ENCODE assay signal across 17 mouse cellular contexts in the genomic region with DNA sequence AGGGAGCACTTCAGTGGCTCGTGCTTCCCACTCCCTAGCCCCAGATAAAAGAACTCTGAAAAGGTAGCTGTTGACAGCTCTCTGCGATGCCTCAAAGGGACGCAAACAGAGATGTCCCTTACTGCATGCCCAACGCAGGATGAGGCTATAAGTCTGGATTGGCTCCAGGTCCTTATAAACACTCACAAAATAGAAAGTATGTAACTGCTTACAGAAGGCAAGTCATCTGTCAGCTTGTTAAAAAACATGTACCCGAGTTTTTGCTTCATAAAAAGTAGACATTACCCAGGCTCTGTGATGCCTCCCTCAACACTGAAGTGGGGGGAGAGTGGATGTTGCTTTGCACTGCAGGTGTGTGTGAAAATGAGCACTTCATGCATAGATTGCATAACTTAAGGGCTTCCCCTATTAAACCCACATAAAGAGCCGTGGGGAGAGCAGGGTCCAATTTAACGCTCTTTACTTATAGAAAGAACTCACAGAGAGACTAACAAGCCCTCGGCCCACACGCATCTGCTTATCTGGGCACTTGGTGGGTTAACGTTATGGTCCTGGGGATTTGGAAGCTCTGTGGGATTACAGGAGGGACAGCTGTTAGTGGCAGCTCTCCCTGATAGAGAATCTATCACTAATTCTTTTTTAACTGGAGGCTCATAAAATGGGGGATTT. TPM values are rescaled to one million over a fixed set of nuclear protein-coding genes. Genes with fewer than 3 reads are reported as not detected.
DNase-seq lines count a peak whose midpoint lies in the region; ATAC-seq lines count a peak whose summit lies in the region.
"Had no signal": no experiment of that assay in that cellular context is flagged by ENCODE, and none has a peak within 500 bp of the region (broad histone marks: within the 10 kb centered on the region; RNA-seq: fewer than 3 reads in every experiment).

No protein-coding gene starts in this region.

- no peak overlapping the region for H3K9ac ChIP-seq in embryonic facial prominence, embryonic 14.5 days (ENCODE audit: low read depth, low read length)
- H3K9ac ChIP-seq in heart, embryonic 15.5 days: no peak overlapping the region
- no peak overlapping the region for H3K9ac ChIP-seq in lung, embryonic 15.5 days
- H3K9ac ChIP-seq in midbrain, embryonic 13.5 days (replicated peaks): no peak overlapping the region
- H3K9ac ChIP-seq in kidney, embryonic 14.5 days (ENCODE audit: low read depth, low read length): no peak overlapping the region
- H3K9ac ChIP-seq: liver, embryonic 14.5 days had no signal

- no peak overlapping the region for H3K27ac ChIP-seq in embryonic facial prominence, embryonic 14.5 days (replicated peaks; ENCODE audit: low read depth, low read length)
- no peak overlapping the region for H3K27ac ChIP-seq in embryonic facial prominence, embryonic 10.5 days (replicated peaks)
- peak overlapping the region; percentile 40; the same call in 1 of the 2 replicates for H3K27ac ChIP-seq in heart, embryonic 15.5 days
- H3K27ac ChIP-seq in lung, embryonic 15.5 days: no peak overlapping the region
- no peak overlapping the region for H3K27ac ChIP-seq in midbrain, embryonic 13.5 days
- no peak overlapping the region for H3K27ac ChIP-seq in kidney, embryonic 14.5 days (ENCODE audit: low read depth, low read length)
- H3K27ac ChIP-seq: liver, embryonic 14.5 days had no signal

- H3K4me1 ChIP-seq in embryonic facial prominence, embryonic 14.5 days (ENCODE audit: control insufficient read depth, insufficient read depth, low read length): no peaks in the 10 kb centered on the region
- H3K4me1 ChIP-seq in embryonic facial prominence, embryonic 10.5 days: no peaks in the 10 kb centered on the region
- peaks cover 42% of the 10 kb centered on the region for H3K4me1 ChIP-seq in heart, embryonic 15.5 days (replicated peaks)
- peaks cover 6% of the 10 kb centered on the region; the same call in 1 of the 2 replicates for H3K4me1 ChIP-seq in lung, embryonic 15.5 days
- peaks cover 11% of the 10 kb centered on the region for H3K4me1 ChIP-seq in midbrain, embryonic 13.5 days (replicated peaks)
- H3K4me1 ChIP-seq in kidney, embryonic 14.5 days (ENCODE audit: control insufficient read depth, insufficient read depth, low read length): no peaks in the 10 kb centered on the region

- no peak for ATAC-seq in embryonic facial prominence, embryonic 14.5 days (ENCODE audit: low read depth)
- ATAC-seq in heart, embryonic 15.5 days (replicated peaks; ENCODE audit: insufficient number of reproducible peaks, insufficient read depth, low FRiP score, low read depth): no peak
- ATAC-seq in lung, embryonic 15.5 days (ENCODE audit: borderline replicate concordance, extremely low read depth, low FRiP score, low TSS enrichment): 0 out of 2 replicates have a peak, but pooled peaks have one; percentile 32
- peak; percentile 64; the same call in 1 of the 2 replicates for ATAC-seq in midbrain, embryonic 13.5 days
- ATAC-seq in kidney, embryonic 14.5 days (ENCODE audit: low FRiP score, low TSS enrichment): no peak
- ATAC-seq: inflammation-experienced regulatory T-cells, adult 6 months had no signal

- no peak overlapping the region for H3K4me2 ChIP-seq in embryonic facial prominence, embryonic 14.5 days (ENCODE audit: low read depth, low read length)
- H3K4me2 ChIP-seq in heart, embryonic 15.5 days: peak overlapping the region; percentile 40
- no peak overlapping the region for H3K4me2 ChIP-seq in lung, embryonic 15.5 days
- no peak overlapping the region for H3K4me2 ChIP-seq in midbrain, embryonic 13.5 days (replicated peaks)
- H3K4me2 ChIP-seq in kidney, embryonic 14.5 days (replicated peaks; ENCODE audit: low read depth, low read length): no peak overlapping the region

- H3K4me3 ChIP-seq in embryonic facial prominence, embryonic 14.5 days (ENCODE audit: low read depth, low read length): no peak overlapping the region
- no peak overlapping the region for H3K4me3 ChIP-seq in embryonic facial prominence, embryonic 10.5 days
- no peak overlapping the region for H3K4me3 ChIP-seq in heart, embryonic 15.5 days
- no peak overlapping the region for H3K4me3 ChIP-seq in lung, embryonic 15.5 days
- H3K4me3 ChIP-seq in midbrain, embryonic 13.5 days (replicated peaks): no peak overlapping the region
- no peak overlapping the region for H3K4me3 ChIP-seq in kidney, embryonic 14.5 days (ENCODE audit: low read length)
- H3K4me3 ChIP-seq: myocyte had no signal

- WGBS in embryonic facial prominence, embryonic 14.5 days: 50% methylated on average over 10 of the region's 10 CpGs
- 67% methylated on average over 10 of the region's 10 CpGs for WGBS in embryonic facial prominence, embryonic 10.5 days
- WGBS in heart, embryonic 15.5 days: 20% methylated on average over 10 of the region's 10 CpGs
- WGBS in lung, embryonic 15.5 days: 21% methylated on average over 10 of the region's 10 CpGs
- WGBS in midbrain, embryonic 13.5 days: 31% methylated on average over 10 of the region's 10 CpGs
- WGBS in kidney, embryonic 14.5 days: 61% methylated on average over 10 of the region's 10 CpGs

- no peaks in the 10 kb centered on the region for H3K9me3 ChIP-seq in embryonic facial prominence, embryonic 14.5 days (ENCODE audit: control insufficient read depth, low read length)
- H3K9me3 ChIP-seq in embryonic facial prominence, embryonic 10.5 days: no peaks in the 10 kb centered on the region
- no peaks in the 10 kb centered on the region for H3K9me3 ChIP-seq in heart, embryonic 15.5 days (replicated peaks)
- no peaks in the 10 kb centered on the region for H3K9me3 ChIP-seq in lung, embryonic 15.5 days
- H3K9me3 ChIP-seq in midbrain, embryonic 13.5 days: no peaks in the 10 kb centered on the region
- H3K9me3 ChIP-seq in kidney, embryonic 14.5 days (ENCODE audit: control insufficient read depth, low read length): no peaks in the 10 kb centered on the region

- no peaks in the 10 kb centered on the region for H3K36me3 ChIP-seq in embryonic facial prominence, embryonic 14.5 days (ENCODE audit: control insufficient read depth, insufficient read depth, low read length)
- H3K36me3 ChIP-seq in embryonic facial prominence, embryonic 10.5 days (replicated peaks): no peaks in the 10 kb centered on the region
- H3K36me3 ChIP-seq in heart, embryonic 15.5 days: peaks cover under 1% of the 10 kb centered on the region; the same call in 1 of the 2 replicates
- no peaks in the 10 kb centered on the region for H3K36me3 ChIP-seq in lung, embryonic 15.5 days
- H3K36me3 ChIP-seq in midbrain, embryonic 13.5 days: no peaks in the 10 kb centered on the region
- no peaks in the 10 kb centered on the region for H3K36me3 ChIP-seq in kidney, embryonic 14.5 days (ENCODE audit: control insufficient read depth, insufficient read depth, low read length)

- H3K27me3 ChIP-seq in embryonic facial prominence, embryonic 14.5 days (replicated peaks; ENCODE audit: control insufficient read depth, insufficient read depth, low read length): no peaks in the 10 kb centered on the region
- no peaks in the 10 kb centered on the region for H3K27me3 ChIP-seq in embryonic facial prominence, embryonic 10.5 days (replicated peaks; ENCODE audit: low read depth, poor library complexity, severe bottlenecking)
- H3K27me3 ChIP-seq in heart, embryonic 15.5 days: no peaks in the 10 kb centered on the region
- no peaks in the 10 kb centered on the region for H3K27me3 ChIP-seq in lung, embryonic 15.5 days
- H3K27me3 ChIP-seq in midbrain, embryonic 13.5 days: no peaks in the 10 kb centered on the region
- H3K27me3 ChIP-seq in kidney, embryonic 14.5 days (ENCODE audit: control insufficient read depth, insufficient read depth, low read length): no peaks in the 10 kb centered on the region
- H3K27me3 ChIP-seq: CH12.LX had no signal

- peak; percentile 12 for DNase-seq in embryonic facial prominence, embryonic 14.5 days (ENCODE audit: low spot score)
- no peak for DNase-seq in embryonic facial prominence, embryonic 10.5 days (ENCODE audit: low spot score)
- no peak for DNase-seq in heart, adult 18-20 months
- no peak for DNase-seq in lung, postnatal 14 days
- DNase-seq: cerebellum, adult 2 months; heart, postnatal 14 days; kidney, postnatal 10 days; layer of hippocampus, adult 9-11 months; spleen, adult 18-20 months had no signal

RNA-seq across cellular contexts. Expression of a gene that starts 23.2 kb away (rescaled TPM):
- 0.43 and 0.85 TPM in 2 replicates for polyA plus RNA-seq in embryonic facial prominence, embryonic 14.5 days (2014; fragmentation: Nextera tagmentation; extraction: Ambion mirVana)
- 0.14 and 0.15 TPM in 2 replicates for polyA plus RNA-seq in embryonic facial prominence, embryonic 10.5 days (2016; fragmentation: Nextera tagmentation; extraction: Ambion mirVana)
- polyA plus RNA-seq in heart, embryonic 15.5 days (2015; fragmentation: Nextera tagmentation; extraction: Ambion mirVana): 27.3 and 30.0 TPM in 2 replicates
- 1,000 to 10,000 TPM in 1 of 2 experiments, 100 to 1,000 TPM in 1; 887 to 1,008 TPM for total RNA-seq in heart, adult 18-20 months (2021)
- polyA plus RNA-seq in lung, embryonic 15.5 days (2015; fragmentation: Nextera tagmentation; extraction: Ambion mirVana): 1.2 and 1.5 TPM in 2 replicates
- polyA plus RNA-seq in midbrain, embryonic 13.5 days (2015; fragmentation: Nextera tagmentation; extraction: Ambion mirVana): 2.5 and 2.7 TPM in 2 replicates
- 0.27 and 0.32 TPM in 2 replicates for polyA plus RNA-seq in kidney, embryonic 14.5 days (2014; fragmentation: Nextera tagmentation; extraction: Ambion mirVana)
- polyA plus RNA-seq: inflammation-experienced regulatory T-cells, adult 6 months; myocyte had no signal

Comparison
In these comparisons a context has a peak if more than half of its experiments do, and no peak if none do; other contexts are left out.
1. ATAC-seq: peak in lung, embryonic 15.5 days (single experiment) and midbrain, embryonic 13.5 days (single experiment); none in embryonic facial prominence, embryonic 14.5 days (single experiment), heart, embryonic 15.5 days (single experiment) and kidney, embryonic 14.5 days (single experiment).